Mouse (Mus musculus): Measurements from ENCODE around the gene Gata5.

- TF ChIP-seq EP300 (IDR thresholded peaks at IDR 0.05; ENCODE audit: low read depth) (no peak), CTCF (IDR thresholded peaks at IDR 0.05; ENCODE audit: low read depth) (peak; percentile 91)
Observed at GRCm38 (mm10) chr2:180275836-180276235, 58.7 kb downstream of the Gata5 start.
